Mouse (Mus musculus) ES-E14 (cell line): ENCODE data around the gene Myt1l.

Source experiments
- CHD2 ChIP-seq: IDR thresholded peaks from 2 replicates; pipeline ENCODE4 v1.6.1; 2014; ENCODE audit warnings: mild to moderate bottlenecking, low read depth, low read length, inconsistent platforms
- HCFC1 ChIP-seq: IDR thresholded peaks from 2 replicates; pipeline ENCODE4 v1.6.1; 2012; ENCODE audit warnings: low read length, inconsistent platforms, borderline replicate concordance; ENCODE audit not compliant: insufficient read depth
- ZC3H11A ChIP-seq: IDR thresholded peaks from 2 replicates; pipeline ENCODE4 v1.6.1; 2012; ENCODE audit warnings: low read depth, mild to moderate bottlenecking, inconsistent platforms, low read length, borderline replicate concordance
- ZNF384 ChIP-seq: IDR thresholded peaks from 2 replicates; pipeline ENCODE4 v1.6.1; 2012; ENCODE audit warnings: low read depth, low read length, inconsistent platforms

- TF ChIP-seq HCFC1 (no peak), ZC3H11A (no peak), ZNF384 (no peak), CHD2 (no peak)
Measured at GRCm38 (mm10) chr12:29686241-29686640, 158.1 kb downstream of the Myt1l start.
